Mouse (Mus musculus) heart, adult 2 months (tissue): ENCODE measurements at regions not wholly inside any gene's neighbourhood (a gene's known extent, or its start where the extent isn't known, plus 50 kb on each side); places are given as distances from the start of the nearest gene placed in this dataset.

ENCODE experiments used
- CTCF ChIP-seq: fragments of 200-600 bp; IDR thresholded peaks from 2 replicates; pipeline ENCODE4 v1.8.1; 2022; ENCODE audit warnings: antibody characterized with exemption, mild to moderate bottlenecking, moderate library complexity
- EP300 ChIP-seq: fragments of 200-500 bp; IDR thresholded peaks from 2 replicates; pipeline ENCODE4 v1.6.1; 2011; ENCODE audit warnings: low read depth, low read length, control low read depth; ENCODE audit not compliant: insufficient read depth
- POLR2A ChIP-seq: fragments of 200-500 bp; IDR thresholded peaks from 2 replicates; pipeline ENCODE4 v1.6.1; 2011; ENCODE audit warnings: mild to moderate bottlenecking, low read depth, low read length, control low read depth; ENCODE audit not compliant: insufficient read depth

- TF ChIP-seq POLR2A (no peak), CTCF (no peak), EP300 (no peak)
Observed at GRCm38 (mm10) chr14:61968957-61969535, 323.3 kb upstream of the Rnaseh2b start.
